Mouse (Mus musculus): ENCODE data around the gene Rab6b. TPM values are rescaled to one million over a fixed set of nuclear protein-coding genes. Genes with fewer than 3 reads are reported as not detected.
A peak's percentile ranks its signal among the peaks of the same experiment; 100 is the strongest.

Rab6b gene
- polyA plus RNA-seq, 1 experiment from 2014 or later = 22.5 TPM

GRCm38 (mm10) chr9:103163806-103164205 lies 52.2 kb downstream of the Rab6b start:
- ATAC-seq (ENCODE audit: insufficient read depth, low FRiP score, low TSS enrichment) = no peak
- WGBS = 78% methylated on average over 15 of the region's 15 CpGs
- H3K36me3 ChIP-seq (ENCODE audit: control insufficient read depth, insufficient read depth, low read length) = no peaks in the 10 kb centered on the region

DNA sequence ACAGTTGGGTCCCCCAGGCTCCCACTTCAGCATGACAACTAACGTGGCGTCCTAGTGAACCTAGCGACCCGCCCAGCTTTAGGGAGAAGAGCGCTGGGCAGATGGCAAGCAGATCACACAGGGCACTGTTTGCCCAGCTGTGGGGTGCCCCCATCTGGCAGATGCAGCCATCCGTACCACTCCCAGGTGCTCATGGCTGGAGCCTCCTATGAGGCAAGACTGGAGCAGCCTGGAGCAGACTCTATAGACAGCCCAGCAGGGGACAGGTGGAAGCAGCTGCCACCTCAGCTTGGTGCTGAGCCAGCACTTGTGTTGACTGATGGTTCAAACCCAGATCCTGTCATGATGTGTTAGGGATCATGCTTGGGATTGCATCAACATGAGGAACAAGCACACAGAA lies 56.5 kb downstream of the Rab6b start:
- ATAC-seq (ENCODE audit: insufficient read depth, low FRiP score, low TSS enrichment) (no peak), DNase-seq (ENCODE audit: low spot score) (no peak)
- WGBS = 67% methylated on average over 6 of the region's 6 CpGs
- Histone ChIP-seq H3K9me3 (ENCODE audit: control insufficient read depth, low read length) (no peaks in the 10 kb centered on the region), H3K9ac (ENCODE audit: low read length) (no peak overlapping the region), H3K27me3 (ENCODE audit: control insufficient read depth, insufficient read depth, low read length) (no peaks in the 10 kb centered on the region), H3K4me3 (ENCODE audit: low read depth, low read length) (no peak overlapping the region), H3K4me2 (ENCODE audit: low read depth) (no peak overlapping the region), H3K27ac (ENCODE audit: low read depth, low read length) (no peak overlapping the region), H3K36me3 (ENCODE audit: control insufficient read depth, insufficient read depth, low read length) (no peaks in the 10 kb centered on the region), H3K4me1 (ENCODE audit: control insufficient read depth, insufficient read depth, low read length) (no peaks in the 10 kb centered on the region)

More at GRCm38 (mm10) chr9:103163806-103164205, 52.2 kb downstream of the Rab6b start:
- no peak overlapping the region for H3K4me3 ChIP-seq (ENCODE audit: low read depth, low read length)
- no peaks in the 10 kb centered on the region for H3K9me3 ChIP-seq (ENCODE audit: control insufficient read depth, low read length)
- H3K27me3 ChIP-seq (ENCODE audit: control insufficient read depth, insufficient read depth, low read length) = no peaks in the 10 kb centered on the region
- no peak overlapping the region for H3K9ac ChIP-seq (ENCODE audit: low read length)
- H3K4me2 ChIP-seq (ENCODE audit: low read depth) = no peak overlapping the region
- H3K27ac ChIP-seq (ENCODE audit: low read depth, low read length) = no peak overlapping the region
- H3K4me1 ChIP-seq (ENCODE audit: control insufficient read depth, insufficient read depth, low read length) = no peaks in the 10 kb centered on the region
- no peak for DNase-seq (ENCODE audit: low spot score)

GRCm38 (mm10) chr9:103168771-103169170 lies 57.2 kb downstream of the Rab6b start:
- H3K27ac ChIP-seq (ENCODE audit: low read depth, low read length) = no peak overlapping the region
- no peaks in the 10 kb centered on the region for H3K27me3 ChIP-seq (ENCODE audit: control insufficient read depth, insufficient read depth, low read length)
- no peak for ATAC-seq (ENCODE audit: insufficient read depth, low FRiP score, low TSS enrichment)
- WGBS = 64% methylated on average over 7 of the region's 7 CpGs
- no peaks in the 10 kb centered on the region for H3K9me3 ChIP-seq (ENCODE audit: control insufficient read depth, low read length)
- no peak for DNase-seq (ENCODE audit: low spot score)
- H3K4me3 ChIP-seq (ENCODE audit: low read depth, low read length) = no peak overlapping the region
- no peak overlapping the region for H3K4me2 ChIP-seq (ENCODE audit: low read depth)
- H3K36me3 ChIP-seq (ENCODE audit: control insufficient read depth, insufficient read depth, low read length) = no peaks in the 10 kb centered on the region
- no peaks in the 10 kb centered on the region for H3K4me1 ChIP-seq (ENCODE audit: control insufficient read depth, insufficient read depth, low read length)
- no peak overlapping the region for H3K9ac ChIP-seq (ENCODE audit: low read length)

GRCm38 (mm10) chr9:103174771-103175519 lies 63.4 kb downstream of the Rab6b start:
- Histone ChIP-seq H3K4me3 (ENCODE audit: low read depth, low read length) (no peak overlapping the region), H3K9me3 (ENCODE audit: control insufficient read depth, low read length) (no peaks in the 10 kb centered on the region), H3K36me3 (ENCODE audit: control insufficient read depth, insufficient read depth, low read length) (no peaks in the 10 kb centered on the region; the same call in 1 of the 2 replicates), H3K4me2 (ENCODE audit: low read depth) (no peak overlapping the region), H3K9ac (ENCODE audit: low read length) (no peak overlapping the region), H3K27ac (ENCODE audit: low read depth, low read length) (no peak overlapping the region), H3K27me3 (ENCODE audit: control insufficient read depth, insufficient read depth, low read length) (no peaks in the 10 kb centered on the region), H3K4me1 (ENCODE audit: control insufficient read depth, insufficient read depth, low read length) (no peaks in the 10 kb centered on the region)
- WGBS = 56% methylated on average over 6 of the region's 6 CpGs
- ATAC-seq (ENCODE audit: insufficient read depth, low FRiP score, low TSS enrichment) = no peak
- no peak for DNase-seq (ENCODE audit: low spot score)

- Histone ChIP-seq H3K9me3 (ENCODE audit: control insufficient read depth, low read length) (no peaks in the 10 kb centered on the region), H3K4me2 (ENCODE audit: low read depth) (no peak overlapping the region), H3K27ac (ENCODE audit: low read depth, low read length) (no peak overlapping the region), H3K4me3 (ENCODE audit: low read depth, low read length) (no peak overlapping the region), H3K9ac (ENCODE audit: low read length) (no peak overlapping the region), H3K36me3 (ENCODE audit: control insufficient read depth, insufficient read depth, low read length) (no peaks in the 10 kb centered on the region; the same call in 1 of the 2 replicates), H3K27me3 (ENCODE audit: control insufficient read depth, insufficient read depth, low read length) (no peaks in the 10 kb centered on the region), H3K4me1 (ENCODE audit: control insufficient read depth, insufficient read depth, low read length) (peaks cover 4% of the 10 kb centered on the region; the same call in 1 of the 2 replicates)
- DNase-seq (ENCODE audit: low spot score) = no peak
- ATAC-seq (ENCODE audit: insufficient read depth, low FRiP score, low TSS enrichment) = no peak
- 95% methylated on average over 7 of the region's 7 CpGs for WGBS
These were observed 64.1 kb downstream of the Rab6b start for GRCm38 (mm10) chr9:103175692-103176091.

- ATAC-seq (ENCODE audit: insufficient read depth, low FRiP score, low TSS enrichment) = no peak
- H3K9me3 ChIP-seq (ENCODE audit: control insufficient read depth, low read length) = no peaks in the 10 kb centered on the region
- H3K36me3 ChIP-seq (ENCODE audit: control insufficient read depth, insufficient read depth, low read length) = no peaks in the 10 kb centered on the region; the same call in 1 of the 2 replicates
- H3K9ac ChIP-seq (ENCODE audit: low read length) = peak overlapping the region; percentile 53
- no peak overlapping the region for H3K4me3 ChIP-seq (ENCODE audit: low read depth, low read length)
- peak overlapping the region; percentile 52; the same call in 1 of the 2 replicates for H3K4me2 ChIP-seq (ENCODE audit: low read depth)
- 64% methylated on average over 3 of the region's 3 CpGs for WGBS
- no peak overlapping the region for H3K27ac ChIP-seq (ENCODE audit: low read depth, low read length)
- DNase-seq (ENCODE audit: low spot score) = peak; percentile 21
- no peaks in the 10 kb centered on the region for H3K27me3 ChIP-seq (ENCODE audit: control insufficient read depth, insufficient read depth, low read length)
- peaks cover 4% of the 10 kb centered on the region; the same call in 1 of the 2 replicates for H3K4me1 ChIP-seq (ENCODE audit: control insufficient read depth, insufficient read depth, low read length)
These were observed 68.7 kb downstream of the Rab6b start for GRCm38 (mm10) chr9:103180303-103180702.

DNA sequence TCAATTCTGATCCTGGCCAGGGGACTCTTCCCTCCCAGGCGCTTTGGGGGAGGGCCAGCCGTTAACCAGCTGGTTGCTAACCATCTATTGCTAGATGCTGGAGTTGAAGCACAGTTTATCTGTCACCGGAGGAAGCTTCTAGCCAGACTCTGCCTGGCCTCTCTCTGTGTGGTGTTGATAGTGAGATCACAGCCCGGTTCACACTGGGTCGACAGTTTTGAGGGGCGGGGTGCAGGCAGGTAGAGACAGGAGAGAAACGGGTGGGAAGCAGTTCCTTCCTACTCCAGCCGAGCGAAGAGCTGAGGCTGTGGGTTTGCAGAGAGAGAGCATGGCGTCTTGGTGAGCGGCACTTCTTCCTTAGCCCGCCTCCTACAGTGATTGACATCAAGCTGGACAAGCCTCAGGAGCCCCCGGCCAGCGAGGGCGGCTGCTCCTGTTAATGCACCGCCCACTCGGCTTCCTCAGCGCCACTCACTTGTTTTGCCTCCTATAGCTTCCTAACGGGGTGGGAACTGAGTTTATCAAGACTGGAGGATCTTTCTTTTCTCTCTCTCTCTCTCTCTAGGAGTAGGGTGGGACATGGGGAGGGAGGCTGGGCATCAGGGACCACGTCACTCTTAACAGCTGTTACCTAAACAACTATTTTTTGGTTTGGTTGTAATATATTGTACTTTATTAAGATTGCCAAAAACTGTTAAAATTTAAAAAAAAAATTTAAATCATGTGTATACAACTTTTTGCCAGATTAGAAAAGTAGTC lies 69.4 kb downstream of the Rab6b start:
- peak; percentile 83 for DNase-seq (ENCODE audit: low spot score)
- H3K9me3 ChIP-seq (ENCODE audit: control insufficient read depth, low read length) = no peaks in the 10 kb centered on the region
- no peak overlapping the region for H3K27ac ChIP-seq (ENCODE audit: low read depth, low read length)
- H3K9ac ChIP-seq (ENCODE audit: low read length) = peak overlapping the region; percentile 53
- H3K4me1 ChIP-seq (ENCODE audit: control insufficient read depth, insufficient read depth, low read length) = peaks cover 4% of the 10 kb centered on the region; the same call in 1 of the 2 replicates
- H3K4me2 ChIP-seq (ENCODE audit: low read depth) = peak overlapping the region; percentile 52
- H3K27me3 ChIP-seq (ENCODE audit: control insufficient read depth, insufficient read depth, low read length) = no peaks in the 10 kb centered on the region
- peak; percentile 81 for ATAC-seq (ENCODE audit: insufficient read depth, low FRiP score, low TSS enrichment)
- H3K4me3 ChIP-seq (ENCODE audit: low read depth, low read length) = peak overlapping the region; percentile 26; the same call in 1 of the 2 replicates
- no peaks in the 10 kb centered on the region; the same call in 1 of the 2 replicates for H3K36me3 ChIP-seq (ENCODE audit: control insufficient read depth, insufficient read depth, low read length)
- WGBS = 4% methylated on average over 20 of the region's 20 CpGs

GRCm38 (mm10) chr9:103181886-103182285 lies 70.3 kb downstream of the Rab6b start:
- ATAC-seq (ENCODE audit: insufficient read depth, low FRiP score, low TSS enrichment) (no peak), DNase-seq (ENCODE audit: low spot score) (no peak)
- Histone ChIP-seq H3K4me2 (ENCODE audit: low read depth) (no peak overlapping the region), H3K4me3 (ENCODE audit: low read depth, low read length) (no peak overlapping the region), H3K4me1 (ENCODE audit: control insufficient read depth, insufficient read depth, low read length) (peaks cover 4% of the 10 kb centered on the region; the same call in 1 of the 2 replicates), H3K9me3 (ENCODE audit: control insufficient read depth, low read length) (no peaks in the 10 kb centered on the region), H3K36me3 (ENCODE audit: control insufficient read depth, insufficient read depth, low read length) (no peaks in the 10 kb centered on the region; the same call in 1 of the 2 replicates), H3K9ac (ENCODE audit: low read length) (no peak overlapping the region), H3K27me3 (ENCODE audit: control insufficient read depth, insufficient read depth, low read length) (no peaks in the 10 kb centered on the region), H3K27ac (ENCODE audit: low read depth, low read length) (no peak overlapping the region)
- WGBS = 87% methylated on average over 8 of the region's 8 CpGs
